Mouse (Mus musculus) limb, embryonic 14.5 days (tissue): Measurements from ENCODE around the gene Csnk1d. TPM values are rescaled to one million over a fixed set of nuclear protein-coding genes. Genes with fewer than 3 reads are reported as not detected.

Experiments
- ATAC-seq: fragments of 200-750 bp; cut with Nextera tagmentation; 2 replicates; pipeline ENCODE4 v1.8.0; 2017; ENCODE audit warnings: low read depth, moderate number of reproducible peaks, moderate TSS enrichment; ENCODE audit not compliant: low FRiP score
- DNase-seq: peaks from one replicate; pipeline ENCODE4 v3.0.0-alpha.2; 2015; ENCODE audit warnings: low spot score
- H3K27ac ChIP-seq: fragments of 300-500 bp; sonication (generic); replicated peaks from 2 replicates; pipeline ENCODE4 v1.5.1; 2014; ENCODE audit warnings: low read depth, mild to moderate bottlenecking, low read length, moderate library complexity, mixed read lengths
- H3K27me3 ChIP-seq: fragments of 300-500 bp; sonication (generic); 2 replicates; pipeline ENCODE4 v1.6.1; 2014; ENCODE audit warnings: low read length, mixed read lengths; ENCODE audit not compliant: control insufficient read depth, insufficient read depth
- H3K36me3 ChIP-seq: fragments of 300-500 bp; sonication (generic); 2 replicates; pipeline ENCODE4 v1.6.1; 2014; ENCODE audit warnings: mild to moderate bottlenecking, low read length, moderate library complexity, mixed read lengths; ENCODE audit not compliant: control insufficient read depth, insufficient read depth
- H3K4me1 ChIP-seq: fragments of 300-500 bp; sonication (generic); 2 replicates; pipeline ENCODE4 v1.6.1; 2014; ENCODE audit warnings: antibody characterized with exemption, low read length, mixed read lengths; ENCODE audit not compliant: control insufficient read depth, insufficient read depth
- H3K4me2 ChIP-seq: fragments of 300-500 bp; sonication (generic); replicated peaks from 2 replicates; pipeline ENCODE4 v1.6.1; 2014; ENCODE audit warnings: low read depth, mild to moderate bottlenecking, low read length, moderate library complexity; ENCODE audit not compliant: severe bottlenecking
- H3K4me3 ChIP-seq: fragments of 300-500 bp; sonication (generic); replicated peaks from 2 replicates; pipeline ENCODE4 v1.5.1; 2014; ENCODE audit warnings: low read length
- H3K9ac ChIP-seq: fragments of 300-500 bp; sonication (generic); 2 replicates; pipeline ENCODE4 v1.6.1; 2014; ENCODE audit warnings: mild to moderate bottlenecking, low read depth, low read length, moderate library complexity; ENCODE audit not compliant: severe bottlenecking
- H3K9me3 ChIP-seq: fragments of 300-500 bp; sonication (generic); 2 replicates; pipeline ENCODE4 v1.6.1; 2016; ENCODE audit warnings: low read length; ENCODE audit not compliant: control insufficient read depth
- POLR2A ChIP-seq: fragments of 200-500 bp; IDR thresholded peaks from 2 replicates; pipeline ENCODE4 v1.8.0; 2012; ENCODE audit warnings: inconsistent platforms, mild to moderate bottlenecking, moderate library complexity, borderline replicate concordance; ENCODE audit not compliant: insufficient read depth, insufficient read length; ENCODE audit errors: extremely low read depth
- WGBS: fragments of 180-500 bp; shearing (Covaris S2); extraction: QIAGEN DNeasy Blood & Tissue Kit; methylation state at CpG from one replicate; pipeline ENCODE4 v1.1.7; 2014; 5-methylcytosine and 5-hydroxymethylcytosine counted together
- polyA plus RNA-seq, 2 experiments: library from polyadenylated mRNA; depleted of rRNA in 1 of 2; stranded (reverse) in 1 of 2; unstranded in 1 of 2; fragments of >200 nt; fragmentation: Nextera tagmentation in 1 of 2; extraction: Ambion mirVana in 1 of 2; gene quantifications; 2 replicates each; pipeline versions ENCODE4 v1.2.1 to v1.2.3; 2012 to 2014

Gene Csnk1d
- polyA plus RNA-seq, 2 experiments = 65.8 to 140 TPM

GRCm38 (mm10) chr11:120979711-120980426, 11.3 kb downstream of the Csnk1d start:
- no peaks in the 10 kb centered on the region for H3K4me1 ChIP-seq
- H3K4me2 ChIP-seq = no peak overlapping the region
- H3K27ac ChIP-seq = no peak overlapping the region
- H3K9ac ChIP-seq = no peak overlapping the region
- DNase-seq (no peak), ATAC-seq (no peak)
- no peak overlapping the region for H3K4me3 ChIP-seq
- no peak for TF ChIP-seq POLR2A
- H3K36me3 ChIP-seq = peaks cover 88% of the 10 kb centered on the region
- no peaks in the 10 kb centered on the region for H3K27me3 ChIP-seq
- no peaks in the 10 kb centered on the region for H3K9me3 ChIP-seq
- WGBS = 84% methylated on average over 8 of the region's 8 CpGs

GRCm38 (mm10) chr11:120973318-120973717, 17.8 kb downstream of the Csnk1d start:
- DNase-seq (no peak), ATAC-seq (no peak)
- H3K27me3 ChIP-seq = no peaks in the 10 kb centered on the region
- no peak overlapping the region for H3K27ac ChIP-seq
- H3K9me3 ChIP-seq = no peaks in the 10 kb centered on the region
- 87% methylated on average over 6 of the region's 6 CpGs for WGBS
- peaks cover 95% of the 10 kb centered on the region for H3K36me3 ChIP-seq
- no peak overlapping the region for H3K4me2 ChIP-seq
- no peak overlapping the region for H3K9ac ChIP-seq
- no peak overlapping the region for H3K4me3 ChIP-seq
- no peaks in the 10 kb centered on the region for H3K4me1 ChIP-seq
- no peak for TF ChIP-seq POLR2A

DNA sequence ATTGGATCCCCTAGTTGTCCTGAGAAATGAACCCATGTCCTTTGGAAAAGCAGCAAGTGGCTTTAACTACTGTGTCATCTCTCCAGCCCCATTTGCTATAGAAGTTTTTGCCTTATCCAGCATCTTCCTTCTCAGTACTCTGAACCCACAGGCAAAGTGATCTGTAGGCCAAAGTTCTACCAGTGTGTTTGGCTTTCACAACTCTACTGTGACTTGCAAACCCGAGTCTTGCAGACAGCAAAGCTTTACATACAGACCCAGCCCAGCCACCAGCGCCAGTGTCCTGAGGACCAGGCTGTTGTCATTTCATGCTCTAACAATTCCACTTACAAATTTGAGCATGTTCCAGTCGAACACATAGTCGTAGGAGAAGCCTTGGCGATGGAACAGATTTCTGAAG, 19.9 kb downstream of the Csnk1d start:
- TF ChIP-seq POLR2A = no peak

GRCm38 (mm10) chr11:120969742-120970141, 21.4 kb downstream of the Csnk1d start:
- ATAC-seq (no peak), DNase-seq (no peak)
- WGBS = 94% methylated on average over 5 of the region's 5 CpGs
- Histone ChIP-seq H3K4me2 (no peak overlapping the region), H3K9me3 (no peaks in the 10 kb centered on the region), H3K27ac (no peak overlapping the region), H3K9ac (no peak overlapping the region), H3K36me3 (peaks cover 100% of the 10 kb centered on the region), H3K4me3 (no peak overlapping the region), H3K4me1 (no peaks in the 10 kb centered on the region), H3K27me3 (no peaks in the 10 kb centered on the region)
- TF ChIP-seq POLR2A = no peak

More for the DNA sequence above, 19.9 kb downstream of the Csnk1d start:
- no peak overlapping the region for H3K9ac ChIP-seq
- H3K4me2 ChIP-seq = no peak overlapping the region
- ATAC-seq = no peak
- H3K4me3 ChIP-seq = no peak overlapping the region
- H3K27ac ChIP-seq = no peak overlapping the region
- 92% methylated on average over 5 of the region's 5 CpGs for WGBS
- no peak for DNase-seq
- H3K9me3 ChIP-seq = no peaks in the 10 kb centered on the region
- peaks cover 100% of the 10 kb centered on the region for H3K36me3 ChIP-seq
- no peaks in the 10 kb centered on the region for H3K4me1 ChIP-seq
- no peaks in the 10 kb centered on the region for H3K27me3 ChIP-seq

DNA sequence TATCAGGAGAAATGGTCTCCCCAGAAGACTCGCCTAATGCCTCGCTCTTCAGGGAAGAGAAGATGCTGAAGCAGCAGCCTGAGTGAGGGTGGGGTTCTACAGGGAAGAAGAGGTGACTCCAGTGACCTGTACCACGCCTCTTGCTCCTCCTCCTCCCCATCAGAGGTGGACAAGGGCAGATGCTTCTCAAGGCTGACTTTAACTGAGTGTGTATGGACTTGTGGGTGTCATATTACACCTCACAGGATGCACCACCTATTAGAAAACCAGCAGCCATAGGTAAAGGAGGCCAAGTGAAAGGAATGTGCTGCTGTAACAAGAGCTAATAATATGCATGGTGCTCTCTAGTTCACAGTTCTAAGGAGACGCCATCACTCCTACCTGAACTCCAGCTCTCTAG, 25.5 kb downstream of the Csnk1d start:
- WGBS = 72% methylated on average over 4 of the region's 4 CpGs
- H3K4me2 ChIP-seq = no peak overlapping the region
- H3K9ac ChIP-seq = no peak overlapping the region
- no peak for ATAC-seq
- no peaks in the 10 kb centered on the region for H3K4me1 ChIP-seq
- H3K36me3 ChIP-seq = peaks cover 97% of the 10 kb centered on the region
- no peak overlapping the region for H3K4me3 ChIP-seq
- DNase-seq = no peak
- no peaks in the 10 kb centered on the region for H3K27me3 ChIP-seq
- no peak for TF ChIP-seq POLR2A
- H3K27ac ChIP-seq = no peak overlapping the region
- no peaks in the 10 kb centered on the region for H3K9me3 ChIP-seq
